Mouse (Mus musculus) forebrain, postnatal 0 days (tissue): ENCODE measurements around the gene Lrrc29. TPM values are rescaled to one million over a fixed set of nuclear protein-coding genes. Genes with fewer than 3 reads are reported as not detected.

Experiments used
- ATAC-seq: fragments of 200-750 bp; cut with Nextera tagmentation; 2 replicates; pipeline ENCODE4 v1.8.0; 2017; ENCODE audit warnings: mild to moderate bottlenecking, moderate library complexity
- DNase-seq: peaks from one replicate; pipeline ENCODE4 v3.0.0-alpha.2; 2015
- H3K27ac ChIP-seq: fragments of 300-500 bp; sonication (generic); 2 replicates; pipeline ENCODE4 v1.5.1; 2014; ENCODE audit warnings: low read depth, mild to moderate bottlenecking, antibody characterized with exemption, low read length, moderate library complexity, mixed read lengths
- H3K27me3 ChIP-seq: fragments of 300-500 bp; sonication (generic); 2 replicates; pipeline ENCODE4 v1.6.1; 2014; ENCODE audit warnings: mild to moderate bottlenecking, low read length, mixed read lengths; ENCODE audit not compliant: insufficient read depth
- H3K36me3 ChIP-seq: fragments of 300-500 bp; sonication (generic); 2 replicates; pipeline ENCODE4 v1.6.1; 2014; ENCODE audit warnings: mild to moderate bottlenecking, moderate library complexity; ENCODE audit not compliant: insufficient read depth
- H3K4me1 ChIP-seq: fragments of 300-500 bp; sonication (generic); 2 replicates; pipeline ENCODE4 v1.6.1; 2014; ENCODE audit warnings: antibody characterized with exemption; ENCODE audit not compliant: insufficient read depth
- H3K4me2 ChIP-seq: fragments of 300-500 bp; sonication (generic); 2 replicates; pipeline ENCODE4 v1.6.1; 2014; ENCODE audit warnings: low read depth, mild to moderate bottlenecking, moderate library complexity
- H3K4me3 ChIP-seq: fragments of 300-500 bp; sonication (generic); 2 replicates; pipeline ENCODE4 v1.5.1; 2014; ENCODE audit warnings: low read depth, low read length, mixed read lengths
- H3K9ac ChIP-seq: fragments of 300-500 bp; sonication (generic); 2 replicates; pipeline ENCODE4 v1.6.1; 2014; ENCODE audit warnings: mild to moderate bottlenecking
- H3K9me3 ChIP-seq: fragments of 300-500 bp; sonication (generic); 2 replicates; pipeline ENCODE4 v1.6.1; 2016; ENCODE audit warnings: low read length
- CTCF ChIP-seq: sonication (generic); IDR thresholded peaks from 2 replicates; pipeline ENCODE4 v1.5.1; 2016; ENCODE audit warnings: antibody characterized with exemption, control low read depth, low read depth
- WGBS: fragments of 180-500 bp; shearing (Covaris S2); extraction: QIAGEN DNeasy Blood & Tissue Kit; methylation state at CpG from one replicate; pipeline ENCODE4 v1.1.7; 2014; 5-methylcytosine and 5-hydroxymethylcytosine counted together
- polyA plus RNA-seq: library from polyadenylated mRNA; unstranded; fragments of >200 nt; fragmentation: Nextera tagmentation; extraction: Ambion mirVana; gene quantifications from 2 replicates; pipeline ENCODE4 v1.2.1, GENCODE M21; 2015
- total RNA-seq: library from RNA; depleted of rRNA; stranded (reverse); fragments of >200 nt; gene quantifications from 2 replicates; pipeline ENCODE4 v1.2.3, GENCODE M21; 2014

Gene Lrrc29
- total and polyA plus RNA-seq, 2 experiments from 2014 or later = 2.1 to 3.0 TPM

- 61% methylated on average over 6 of the region's 8 CpGs for WGBS
Observed at GRCm38 (mm10) chr8:105343791-105344574, 17.9 kb upstream of the Lrrc29 start.

GRCm38 (mm10) chr8:105342768-105343167 is 16.7 kb upstream of the Lrrc29 start:
- DNase-seq (no peak), ATAC-seq (no peak)
- H3K9me3 ChIP-seq = no peaks in the 10 kb centered on the region
- H3K27me3 ChIP-seq = no peaks in the 10 kb centered on the region; the same call in 1 of the 2 replicates
- no peaks in the 10 kb centered on the region for H3K36me3 ChIP-seq
- H3K4me2 ChIP-seq = no peak overlapping the region
- H3K9ac ChIP-seq = no peak overlapping the region
- no peak overlapping the region for H3K4me3 ChIP-seq
- H3K4me1 ChIP-seq = peaks cover 4% of the 10 kb centered on the region; the same call in 1 of the 2 replicates
- no peak for TF ChIP-seq CTCF
- 79% methylated on average over 4 of the region's 4 CpGs for WGBS
- no peak overlapping the region for H3K27ac ChIP-seq

More at GRCm38 (mm10) chr8:105343791-105344574, 17.9 kb upstream of the Lrrc29 start:
- TF ChIP-seq CTCF = no peak
- Histone ChIP-seq H3K27ac (no peak overlapping the region), H3K36me3 (no peaks in the 10 kb centered on the region), H3K9me3 (no peaks in the 10 kb centered on the region), H3K4me3 (no peak overlapping the region), H3K27me3 (no peaks in the 10 kb centered on the region; the same call in 1 of the 2 replicates), H3K4me1 (peaks cover 4% of the 10 kb centered on the region; the same call in 1 of the 2 replicates), H3K4me2 (no peak overlapping the region), H3K9ac (no peak overlapping the region)
- ATAC-seq = no peak
- DNase-seq = no peak

- peak; percentile 41 for DNase-seq
Observed at GRCm38 (mm10) chr8:105341399-105341798, 15.3 kb upstream of the Lrrc29 start.

GRCm38 (mm10) chr8:105339886-105340635 is 14.0 kb upstream of the Lrrc29 start:
- Histone ChIP-seq H3K27ac (no peak overlapping the region), H3K9me3 (no peaks in the 10 kb centered on the region), H3K27me3 (no peaks in the 10 kb centered on the region), H3K4me1 (no peaks in the 10 kb centered on the region), H3K4me2 (no peak overlapping the region), H3K9ac (no peak overlapping the region), H3K36me3 (peaks cover under 1% of the 10 kb centered on the region; the same call in 1 of the 2 replicates), H3K4me3 (no peak overlapping the region)
- WGBS = 84% methylated on average over 6 of the region's 6 CpGs
- DNase-seq (no peak), ATAC-seq (no peak)
- no peak for TF ChIP-seq CTCF

More at GRCm38 (mm10) chr8:105341399-105341798, 15.3 kb upstream of the Lrrc29 start:
- WGBS = 31% methylated on average over 8 of the region's 8 CpGs
- no peaks in the 10 kb centered on the region for H3K4me1 ChIP-seq
- no peak; the same call in 1 of the 2 replicates for ATAC-seq
- H3K27ac ChIP-seq = no peak overlapping the region
- TF ChIP-seq CTCF = no peak
- H3K27me3 ChIP-seq = no peaks in the 10 kb centered on the region
- H3K4me3 ChIP-seq = no peak overlapping the region
- no peak overlapping the region for H3K4me2 ChIP-seq
- H3K9ac ChIP-seq = no peak overlapping the region
- H3K36me3 ChIP-seq = no peaks in the 10 kb centered on the region
- H3K9me3 ChIP-seq = no peaks in the 10 kb centered on the region

GRCm38 (mm10) chr8:105338992-105339391 is 12.9 kb upstream of the Lrrc29 start:
- Histone ChIP-seq H3K4me2 (no peak overlapping the region), H3K9me3 (no peaks in the 10 kb centered on the region), H3K4me3 (no peak overlapping the region), H3K27ac (no peak overlapping the region), H3K4me1 (no peaks in the 10 kb centered on the region), H3K27me3 (no peaks in the 10 kb centered on the region), H3K9ac (no peak overlapping the region), H3K36me3 (peaks cover 8% of the 10 kb centered on the region)
- 68% methylated on average over 4 of the region's 4 CpGs for WGBS
- ATAC-seq (no peak), DNase-seq (no peak)
- TF ChIP-seq CTCF = no peak

GRCm38 (mm10) chr8:105336373-105337130 is 10.5 kb upstream of the Lrrc29 start:
- H3K36me3 ChIP-seq = peaks cover 13% of the 10 kb centered on the region
- 52% methylated on average over 32 of the region's 32 CpGs for WGBS
- ATAC-seq (peak; percentile 38), DNase-seq (no peak)
- H3K27me3 ChIP-seq = no peaks in the 10 kb centered on the region
- no peak overlapping the region for H3K27ac ChIP-seq
- no peak for TF ChIP-seq CTCF
- H3K4me1 ChIP-seq = no peaks in the 10 kb centered on the region
- no peak overlapping the region for H3K4me3 ChIP-seq
- H3K9ac ChIP-seq = no peak overlapping the region
- H3K9me3 ChIP-seq = no peaks in the 10 kb centered on the region
- no peak overlapping the region for H3K4me2 ChIP-seq
